Mouse (Mus musculus) spleen, embryonic (tissue): ENCODE results near the gene Dnah17.

Experiments used
- CTCF ChIA-PET: fragments of 350-600 bp; sonication (Branson Sonifier 250); formaldehyde crosslinking; loops from one replicate; lab custom pipeline; 2022; lab: Charles Lee

Dnah17 gene

GRCm38 (mm10) chr11:118130534-118130933 lies at the start of gene Dnah17:
Gene Dnah17 (minus strand): TSS chr11:118130634.
- CTCF ChIA-PET, result no interaction called here

- CTCF ChIA-PET, result no interaction called here
Measured at GRCm38 (mm10) chr11:118180199-118180598, 49.8 kb upstream of the Dnah17 start.

GRCm38 (mm10) chr11:118178236-118178635 lies 47.8 kb upstream of the Dnah17 start:
- CTCF ChIA-PET, result interaction anchor here (0.5 kb wide), 1 partner anchor 40 kb away, joined by 3 read pairs; no protein-coding TSS in a partner anchor

GRCm38 (mm10) chr11:118174752-118175151 lies 44.3 kb upstream of the Dnah17 start:
- CTCF ChIA-PET, result interaction anchor here (1.0 kb wide), 1 partner anchor 10 kb away, joined by 3 read pairs; no protein-coding TSS in a partner anchor

- CTCF ChIA-PET, result no interaction called here
Measured at GRCm38 (mm10) chr11:118172768-118173167, 42.3 kb upstream of the Dnah17 start.

GRCm38 (mm10) chr11:118170333-118170732 lies 39.9 kb upstream of the Dnah17 start:
- CTCF ChIA-PET, result interaction anchor here (0.7 kb wide), 2 partner anchors 16 to 26 kb away, joined by 3 to 6 read pairs; no protein-coding TSS in a partner anchor

- CTCF ChIA-PET, result interaction anchor here (0.5 to 0.9 kb wide), 2 partner anchors 65 to 70 kb away, joined by 3 read pairs; no protein-coding TSS in a partner anchor
Measured at GRCm38 (mm10) chr11:118168714-118169113, 38.3 kb upstream of the Dnah17 start.

GRCm38 (mm10) chr11:118166626-118167025 lies 36.2 kb upstream of the Dnah17 start:
- CTCF ChIA-PET, result no interaction called here

- CTCF ChIA-PET, result no interaction called here
Measured at GRCm38 (mm10) chr11:118165681-118166080, 35.2 kb upstream of the Dnah17 start.

- CTCF ChIA-PET, result interaction anchor here (1.0 kb wide), 1 partner anchor 11 kb away, joined by 3 read pairs; no protein-coding TSS in a partner anchor
Measured at GRCm38 (mm10) chr11:118164566-118164965, 34.1 kb upstream of the Dnah17 start.

GRCm38 (mm10) chr11:118162245-118162644 lies 31.8 kb upstream of the Dnah17 start:
- CTCF ChIA-PET, result interaction anchor here (1.1 to 1.2 kb wide), 3 partner anchors 9 to 22 kb away, joined by 3 to 5 read pairs (median 3); no protein-coding TSS in a partner anchor

GRCm38 (mm10) chr11:118161240-118161639 lies 30.8 kb upstream of the Dnah17 start:
- CTCF ChIA-PET, result interaction anchor here (1.1 kb wide), 1 partner anchor 23 kb away, joined by 3 read pairs; no protein-coding TSS in a partner anchor

- CTCF ChIA-PET, result no interaction called here
Measured at GRCm38 (mm10) chr11:118160763-118161162, 30.3 kb upstream of the Dnah17 start.

- CTCF ChIA-PET, result no interaction called here
Measured at GRCm38 (mm10) chr11:118158753-118159152, 28.3 kb upstream of the Dnah17 start.

- CTCF ChIA-PET, result interaction anchor here (1.3 kb wide), 1 partner anchor 10 kb away, joined by 3 read pairs; no protein-coding TSS in a partner anchor
Measured at GRCm38 (mm10) chr11:118156480-118157060, 26.1 kb upstream of the Dnah17 start.

GRCm38 (mm10) chr11:118152964-118153363 lies 22.5 kb upstream of the Dnah17 start:
- CTCF ChIA-PET, result no interaction called here

- CTCF ChIA-PET, result no interaction called here
Measured at GRCm38 (mm10) chr11:118151423-118152180, 21.2 kb upstream of the Dnah17 start.

GRCm38 (mm10) chr11:118150115-118150701 lies 19.8 kb upstream of the Dnah17 start:
- CTCF ChIA-PET, result interaction anchor here (0.5 kb wide), 1 partner anchor 162 kb away, joined by 9 read pairs; no protein-coding TSS in a partner anchor

- CTCF ChIA-PET, result interaction anchor here (0.7 to 1.3 kb wide), 3 partner anchors 32 to 72 kb away, joined by 3 to 4 read pairs (median 4); no protein-coding TSS in a partner anchor
Measured at GRCm38 (mm10) chr11:118147877-118148637, 17.6 kb upstream of the Dnah17 start.

GRCm38 (mm10) chr11:118146446-118146845 lies 16.0 kb upstream of the Dnah17 start:
- CTCF ChIA-PET, result interaction anchor here (0.8 to 1.1 kb wide), 4 partner anchors 10 to 152 kb away, joined by 3 read pairs; no protein-coding TSS in a partner anchor
